Comparison of ENCODE assay signal across 8 mouse cellular contexts in genomic region chr7:58767257-58767656, GRCm38 (mm10).
DNase-seq lines count a peak whose midpoint lies in the region; ATAC-seq and TF ChIP-seq lines count a peak whose summit lies in the region.
"Had no signal": no experiment of that assay in that cellular context is flagged by ENCODE, and none has a peak within 500 bp of the region (broad histone marks: within the 10 kb centered on the region; RNA-seq: fewer than 3 reads in every experiment).

No protein-coding gene starts in this region.

- 80% methylated on average over 6 of the region's 6 CpGs for WGBS in liver, postnatal 0 days (ENCODE audit: insufficient replicate concordance)

- no peaks in the 10 kb centered on the region for H3K4me1 ChIP-seq in liver, postnatal 0 days (ENCODE audit: insufficient read depth)

- H3K9me3 ChIP-seq in liver, postnatal 0 days (ENCODE audit: low read length) = no peaks in the 10 kb centered on the region

- ATAC-seq in liver, postnatal 0 days = no peak

- no peak for DNase-seq in liver, postnatal 0 days
- DNase-seq in liver = no peak
- DNase-seq in cerebellum, adult 9-11 months = peak; percentile 14
- peak; percentile 67 to 72 for DNase-seq in heart, postnatal 10 days
- peak; percentile 68 for DNase-seq in right cerebral cortex, postnatal 14 days
- no peak for DNase-seq in T-cell, adult 2 months (ENCODE audit: low spot score)
- no peak for DNase-seq in spleen, postnatal 4 days (ENCODE audit: low spot score in 2 of 2)

- H3K27me3 ChIP-seq in liver, postnatal 0 days (ENCODE audit: insufficient read depth, low read length) = no peaks in the 10 kb centered on the region

- TF ChIP-seq CTCF in liver, postnatal 0 days (IDR thresholded peaks at IDR 0.05; ENCODE audit: low read depth) = 0 out of 2 replicates have a peak, but pooled peaks have one; percentile 2

- intact Hi-C loops in heart, postnatal 10 days (cut with DNase I) = loop anchor here (2.0 kb wide), 1 partner anchor 78 kb away; no protein-coding TSS in a partner anchor

- no peak overlapping the region for H3K4me3 ChIP-seq in liver, postnatal 0 days (ENCODE audit: low read depth, low read length)
- H3K4me3 ChIP-seq: myocyte had no signal

- no peak overlapping the region for H3K27ac ChIP-seq in liver, postnatal 0 days (ENCODE audit: low read depth)

- no peak for TF ChIP-seq EP300 in liver, postnatal 0 days (IDR thresholded peaks at IDR 0.05; ENCODE audit: low read depth)

- no peak overlapping the region for H3K4me2 ChIP-seq in liver, postnatal 0 days (ENCODE audit: low read depth, low read length)

- no peak overlapping the region for H3K9ac ChIP-seq in liver, postnatal 0 days (replicated peaks)

- H3K36me3 ChIP-seq in liver, postnatal 0 days (replicated peaks; ENCODE audit: insufficient read depth, low read length) = no peaks in the 10 kb centered on the region

Comparison
In these comparisons a context has a peak if more than half of its experiments do, and no peak if none do; other contexts are left out.
1. DNase-seq: peak in cerebellum, adult 9-11 months (single experiment), heart, postnatal 10 days (2 of 2) and right cerebral cortex, postnatal 14 days (single experiment); none in liver, postnatal 0 days (single experiment), liver (single experiment), T-cell, adult 2 months (single experiment) and spleen, postnatal 4 days (0 of 2).